Mouse (Mus musculus) neural tube, embryonic 13.5 days (tissue): ENCODE measurements around the gene Ddx11. TPM values are rescaled to one million over a fixed set of nuclear protein-coding genes. Genes with fewer than 3 reads are reported as not detected.
A peak's percentile ranks its signal among the peaks of the same experiment; 100 is the strongest.

Experiments used
- ATAC-seq: fragments of 200-750 bp; cut with Nextera tagmentation; 2 replicates; pipeline ENCODE4 v1.8.0; 2017; ENCODE audit warnings: low read depth, mild to moderate bottlenecking, moderate TSS enrichment, moderate library complexity
- H3K27ac ChIP-seq: fragments of 300-500 bp; sonication (generic); replicated peaks from 2 replicates; pipeline ENCODE4 v1.5.1; 2015; ENCODE audit warnings: moderate library complexity, mild to moderate bottlenecking, inconsistent platforms
- H3K27me3 ChIP-seq: fragments of 300-500 bp; sonication (generic); 2 replicates; pipeline ENCODE4 v1.6.1; 2015; ENCODE audit warnings: mild to moderate bottlenecking, inconsistent platforms
- H3K36me3 ChIP-seq: fragments of 300-500 bp; sonication (generic); 2 replicates; pipeline ENCODE4 v1.6.1; 2015; ENCODE audit warnings: mild to moderate bottlenecking, inconsistent platforms
- H3K4me1 ChIP-seq: fragments of 300-500 bp; sonication (generic); replicated peaks from 2 replicates; pipeline ENCODE4 v1.6.1; 2015; ENCODE audit warnings: inconsistent platforms
- H3K4me2 ChIP-seq: fragments of 300-500 bp; sonication (generic); 2 replicates; pipeline ENCODE4 v1.6.1; 2015; ENCODE audit warnings: inconsistent platforms, mild to moderate bottlenecking, moderate library complexity
- H3K4me3 ChIP-seq: fragments of 300-500 bp; sonication (generic); 2 replicates; pipeline ENCODE4 v1.5.1; 2015; ENCODE audit warnings: mild to moderate bottlenecking, inconsistent platforms
- H3K9ac ChIP-seq: fragments of 300-500 bp; sonication (generic); 2 replicates; pipeline ENCODE4 v1.6.1; 2015; ENCODE audit warnings: moderate library complexity, mild to moderate bottlenecking, inconsistent platforms
- H3K9me3 ChIP-seq: fragments of 300-500 bp; sonication (generic); 2 replicates; pipeline ENCODE4 v1.6.1; 2016; ENCODE audit warnings: inconsistent platforms
- WGBS: fragments of 180-500 bp; shearing (Covaris S2); methylation state at CpG from one replicate; pipeline ENCODE4 v1.1.7; 2015; 5-methylcytosine and 5-hydroxymethylcytosine counted together
- polyA plus RNA-seq: library from polyadenylated mRNA; unstranded; fragments of >200 nt; fragmentation: Nextera tagmentation; extraction: Ambion mirVana; gene quantifications from 2 replicates; pipeline ENCODE4 v1.2.1, GENCODE M21; 2015

Gene Ddx11
- polyA plus RNA-seq, 1 experiment from 2014 or later = 5.6 TPM

- Histone ChIP-seq H3K27me3 (no peaks in the 10 kb centered on the region), H3K9ac (peak overlapping the region; percentile 95), H3K27ac (peak overlapping the region; percentile 97), H3K9me3 (no peaks in the 10 kb centered on the region), H3K4me2 (peak overlapping the region; percentile 81), H3K4me1 (peaks cover 31% of the 10 kb centered on the region), H3K36me3 (no peaks in the 10 kb centered on the region), H3K4me3 (peak overlapping the region; percentile 85)
- WGBS = 1% methylated on average over 41 of the region's 41 CpGs
- no peak for ATAC-seq
Observed at GRCm38 (mm10) chr17:66100566-66101379, 22.5 kb upstream of the Ddx11 start.

GRCm38 (mm10) chr17:66101380-66102330 is 21.7 kb upstream of the Ddx11 start, which contains the start of gene Ndufv2:
Gene Ndufv2 (minus strand): TSS chr17:66101559.
- no peaks in the 10 kb centered on the region for H3K27me3 ChIP-seq
- H3K4me3 ChIP-seq = peak within 1 kb of the TSS; percentile 85
- H3K36me3 ChIP-seq = no peaks in the 10 kb centered on the region
- H3K27ac ChIP-seq = peak within 1 kb of the TSS; percentile 97
- H3K4me2 ChIP-seq = peak within 1 kb of the TSS; percentile 81
- H3K9ac ChIP-seq = peak within 1 kb of the TSS; percentile 95
- H3K9me3 ChIP-seq = no peaks in the 10 kb centered on the region
- H3K4me1 ChIP-seq = peaks cover 31% of the 10 kb centered on the region
- ATAC-seq = peak; percentile 99
- WGBS = 1% methylated on average over 67 of the region's 67 CpGs

DNA sequence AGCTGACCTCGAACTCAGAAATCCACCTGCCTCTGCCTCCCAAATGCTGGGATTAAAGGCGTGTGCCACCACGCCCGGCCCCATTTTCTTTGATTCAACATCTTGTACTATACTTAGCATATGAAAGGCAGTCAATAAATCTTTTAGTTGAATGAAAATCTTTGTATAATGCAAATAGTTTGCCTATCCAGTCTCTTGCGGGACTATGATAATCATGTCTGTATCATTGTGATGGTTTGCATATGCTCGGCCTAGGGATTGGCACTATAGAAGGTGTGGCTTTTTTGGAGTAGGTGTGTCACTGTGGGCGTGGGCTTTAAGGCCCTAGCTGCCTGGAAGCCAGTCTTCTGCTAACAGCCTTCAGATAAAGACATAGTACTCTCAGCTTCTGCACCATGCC is 19.2 kb upstream of the Ddx11 start:
- Histone ChIP-seq H3K27me3 (no peaks in the 10 kb centered on the region), H3K27ac (no peak overlapping the region), H3K9ac (no peak overlapping the region), H3K36me3 (no peaks in the 10 kb centered on the region), H3K4me2 (no peak overlapping the region), H3K4me1 (peaks cover 16% of the 10 kb centered on the region), H3K9me3 (no peaks in the 10 kb centered on the region), H3K4me3 (no peak overlapping the region)
- no peak for ATAC-seq
- WGBS = 84% methylated on average over 7 of the region's 7 CpGs

DNA sequence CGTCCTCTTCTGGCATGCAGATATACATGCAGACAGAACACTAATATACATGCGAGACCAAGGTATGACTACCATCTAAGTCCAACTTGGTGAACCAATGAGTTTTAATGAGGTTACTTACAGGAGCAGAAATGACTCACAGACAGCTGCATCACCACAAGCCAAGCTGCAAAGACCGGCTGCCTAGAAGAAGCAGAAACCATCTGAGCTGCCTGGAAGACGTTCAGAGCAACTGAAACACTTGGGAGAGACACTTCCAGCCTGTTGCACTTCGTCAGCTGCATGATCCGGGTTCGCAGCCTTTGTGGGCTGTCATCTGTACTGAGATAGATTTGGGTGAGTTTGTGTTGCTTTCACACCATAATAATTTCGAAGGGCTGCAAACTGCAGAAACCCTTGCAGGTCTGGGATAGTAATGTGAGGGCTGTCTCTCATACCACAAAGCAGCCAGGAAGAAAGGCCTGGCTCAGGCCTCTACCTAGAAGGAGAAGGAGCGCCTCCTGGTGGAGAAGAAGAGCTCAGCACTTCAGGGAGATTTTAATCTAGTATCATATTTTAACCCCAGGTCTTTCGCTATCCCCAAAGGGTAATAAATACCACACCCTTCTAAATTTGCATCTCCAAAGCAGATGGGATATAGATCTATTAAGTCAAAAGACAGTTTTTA is 16.6 kb upstream of the Ddx11 start:
- H3K4me3 ChIP-seq = no peak overlapping the region
- no peak overlapping the region for H3K27ac ChIP-seq
- no peaks in the 10 kb centered on the region for H3K27me3 ChIP-seq
- no peak overlapping the region for H3K9ac ChIP-seq
- 55% methylated on average over 10 of the region's 10 CpGs for WGBS
- no peak for ATAC-seq
- H3K36me3 ChIP-seq = no peaks in the 10 kb centered on the region
- no peaks in the 10 kb centered on the region for H3K9me3 ChIP-seq
- no peak overlapping the region for H3K4me2 ChIP-seq
- peaks cover 6% of the 10 kb centered on the region for H3K4me1 ChIP-seq

DNA sequence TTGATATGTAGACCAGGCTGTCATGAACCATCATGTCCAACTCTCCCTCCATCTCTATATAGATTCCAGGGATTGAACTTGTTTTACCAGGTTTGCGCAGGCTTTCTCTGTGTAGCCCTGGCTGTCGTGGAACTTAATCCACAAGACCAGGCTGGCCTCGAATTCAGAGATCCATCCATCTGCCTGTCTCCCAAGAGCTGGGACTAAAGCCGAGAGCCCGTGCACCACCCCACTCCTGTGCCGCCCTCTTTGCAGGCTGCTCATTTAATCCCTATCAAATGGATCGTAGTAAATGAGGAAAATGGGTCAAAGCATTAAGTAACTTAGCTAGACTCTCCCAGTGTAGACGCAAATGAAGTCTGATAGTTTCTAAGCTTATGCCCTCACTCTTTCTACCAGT is 15.9 kb upstream of the Ddx11 start:
- H3K27me3 ChIP-seq = no peaks in the 10 kb centered on the region
- H3K4me1 ChIP-seq = peaks cover 13% of the 10 kb centered on the region
- no peak for ATAC-seq
- H3K9me3 ChIP-seq = no peaks in the 10 kb centered on the region
- no peak overlapping the region for H3K4me2 ChIP-seq
- no peak overlapping the region for H3K27ac ChIP-seq
- H3K36me3 ChIP-seq = no peaks in the 10 kb centered on the region
- WGBS = 76% methylated on average over 8 of the region's 8 CpGs
- no peak overlapping the region for H3K9ac ChIP-seq
- H3K4me3 ChIP-seq = no peak overlapping the region

- no peak overlapping the region for H3K4me2 ChIP-seq
- H3K9ac ChIP-seq = no peak overlapping the region
- H3K27me3 ChIP-seq = no peaks in the 10 kb centered on the region
- no peak overlapping the region for H3K27ac ChIP-seq
- H3K9me3 ChIP-seq = no peaks in the 10 kb centered on the region
- 84% methylated on average over 4 of the region's 4 CpGs for WGBS
- peaks cover 17% of the 10 kb centered on the region for H3K4me1 ChIP-seq
- H3K36me3 ChIP-seq = no peaks in the 10 kb centered on the region
- H3K4me3 ChIP-seq = no peak overlapping the region
- no peak for ATAC-seq
Observed at GRCm38 (mm10) chr17:66108198-66108597, 15.1 kb upstream of the Ddx11 start.

- Histone ChIP-seq H3K36me3 (peaks cover 23% of the 10 kb centered on the region), H3K27me3 (no peaks in the 10 kb centered on the region), H3K4me1 (peaks cover 17% of the 10 kb centered on the region), H3K4me2 (peak overlapping the region; percentile 71), H3K4me3 (peak overlapping the region; percentile 89), H3K27ac (peak overlapping the region; percentile 59; the same call in 1 of the 2 replicates), H3K9me3 (no peaks in the 10 kb centered on the region), H3K9ac (peak overlapping the region; percentile 91)
- 53% methylated on average over 6 of the region's 6 CpGs for WGBS
- ATAC-seq = no peak
Observed at GRCm38 (mm10) chr17:66110746-66111145, 12.6 kb upstream of the Ddx11 start.

GRCm38 (mm10) chr17:66111402-66111959 is 11.8 kb upstream of the Ddx11 start, which contains the start of gene Washc1:
Gene Washc1 (plus strand): TSS chr17:66111545.
- Histone ChIP-seq H3K4me1 (peaks cover 17% of the 10 kb centered on the region), H3K27ac (peak within 1 kb of the TSS; percentile 73), H3K9me3 (no peaks in the 10 kb centered on the region), H3K27me3 (no peaks in the 10 kb centered on the region), H3K4me2 (peak within 1 kb of the TSS; percentile 71), H3K36me3 (peaks cover 30% of the 10 kb centered on the region), H3K9ac (peak within 1 kb of the TSS; percentile 91), H3K4me3 (peak within 1 kb of the TSS; percentile 89)
- WGBS = under 1% methylated on average over 41 of the region's 41 CpGs
- ATAC-seq = peak; percentile 98

GRCm38 (mm10) chr17:66112166-66112565 is 11.2 kb upstream of the Ddx11 start:
- peak overlapping the region; percentile 91 for H3K9ac ChIP-seq
- H3K4me1 ChIP-seq = peaks cover 17% of the 10 kb centered on the region
- H3K4me2 ChIP-seq = peak overlapping the region; percentile 71
- 52% methylated on average over 4 of the region's 4 CpGs for WGBS
- H3K27ac ChIP-seq = no peak overlapping the region
- H3K9me3 ChIP-seq = no peaks in the 10 kb centered on the region
- H3K4me3 ChIP-seq = peak overlapping the region; percentile 89
- no peaks in the 10 kb centered on the region for H3K27me3 ChIP-seq
- peaks cover 37% of the 10 kb centered on the region for H3K36me3 ChIP-seq
- no peak for ATAC-seq

GRCm38 (mm10) chr17:66118991-66119390 is 4.3 kb upstream of the Ddx11 start:
- H3K9ac ChIP-seq = no peak overlapping the region
- H3K27me3 ChIP-seq = no peaks in the 10 kb centered on the region
- H3K4me3 ChIP-seq = no peak overlapping the region
- H3K27ac ChIP-seq = no peak overlapping the region
- WGBS = 90% methylated on average over 8 of the region's 8 CpGs
- H3K4me2 ChIP-seq = no peak overlapping the region
- no peak for ATAC-seq
- peaks cover 4% of the 10 kb centered on the region for H3K4me1 ChIP-seq
- H3K9me3 ChIP-seq = no peaks in the 10 kb centered on the region
- peaks cover 67% of the 10 kb centered on the region for H3K36me3 ChIP-seq

DNA sequence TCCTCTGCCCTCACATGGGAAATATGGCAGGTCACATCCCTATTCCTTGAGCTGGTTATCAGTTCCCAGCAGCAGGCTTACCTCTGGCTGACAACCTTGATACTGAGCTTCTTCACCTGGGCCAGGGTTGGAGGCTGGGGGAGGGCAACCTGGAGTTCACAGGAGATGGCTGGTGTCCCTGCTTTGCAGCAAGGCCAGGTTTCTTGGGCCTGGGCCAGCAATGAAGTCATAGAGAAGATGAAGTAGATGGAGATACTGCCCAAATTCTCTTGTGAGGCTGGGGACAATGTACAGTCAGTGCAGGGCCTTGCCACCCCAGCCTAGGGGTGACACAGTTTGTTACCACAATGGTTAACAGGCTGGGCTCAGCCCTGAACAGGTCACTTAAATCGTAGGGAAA is 2.6 kb upstream of the Ddx11 start:
- ATAC-seq = no peak
- Histone ChIP-seq H3K9me3 (no peaks in the 10 kb centered on the region), H3K27me3 (no peaks in the 10 kb centered on the region), H3K4me1 (peaks cover 9% of the 10 kb centered on the region), H3K4me3 (no peak overlapping the region), H3K9ac (no peak overlapping the region), H3K27ac (no peak overlapping the region), H3K4me2 (no peak overlapping the region), H3K36me3 (peaks cover 50% of the 10 kb centered on the region)
- 76% methylated on average over 1 of the region's 1 CpGs for WGBS
